Comparison of ENCODE assay signal across 27 mouse cellular contexts in the genomic region with DNA sequence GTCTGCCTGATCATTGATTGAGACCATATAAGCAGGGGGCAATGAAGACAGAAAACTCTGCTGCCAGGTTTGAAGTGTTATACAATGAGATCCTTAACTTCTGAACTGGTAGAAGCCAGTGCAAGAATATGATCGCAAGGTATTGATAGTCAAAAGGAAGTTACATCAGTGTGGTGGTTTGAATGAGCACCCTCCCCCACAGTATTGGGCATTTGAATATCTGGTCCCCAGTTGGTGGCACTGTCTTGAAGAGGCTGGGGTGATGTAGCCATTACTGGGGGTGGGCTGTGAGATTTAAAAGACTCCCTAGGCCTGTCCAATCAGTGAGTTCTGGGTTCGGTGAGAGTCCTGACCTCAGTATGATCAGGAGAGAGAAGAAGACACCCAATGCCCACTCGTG. TPM values are rescaled to one million over a fixed set of nuclear protein-coding genes. Genes with fewer than 3 reads are reported as not detected.
A peak's percentile ranks its signal among the peaks of the same experiment; 100 is the strongest.
DNase-seq lines count a peak whose midpoint lies in the region; ATAC-seq and TF ChIP-seq lines count a peak whose summit lies in the region.
"Had no signal": no experiment of that assay in that cellular context is flagged by ENCODE, and none has a peak within 500 bp of the region (broad histone marks: within the 10 kb centered on the region; RNA-seq: fewer than 3 reads in every experiment).

No protein-coding gene starts in this region.

- H3K9me3 ChIP-seq in liver, postnatal 0 days (ENCODE audit: low read length) = no peaks in the 10 kb centered on the region
- H3K9me3 ChIP-seq: embryonic facial prominence, embryonic 13.5 days; forebrain, embryonic 12.5 days; heart, embryonic 12.5 days; hindbrain, embryonic 10.5 days; limb, embryonic 13.5 days; midbrain, embryonic 13.5 days; neural tube, embryonic 12.5 days had no signal

- peak overlapping the region; percentile 21; the same call in 1 of the 2 replicates for H3K4me3 ChIP-seq in liver, adult 2 months (ENCODE audit: insufficient read depth, low read depth, low read length)
- no peak overlapping the region for H3K4me3 ChIP-seq in brown adipose tissue, adult 24 weeks (ENCODE audit: insufficient read depth, low read depth, low read length)
- no peak overlapping the region for H3K4me3 ChIP-seq in liver, postnatal 0 days (ENCODE audit: low read depth, low read length)
- H3K4me3 ChIP-seq: embryonic facial prominence, embryonic 13.5 days; erythroblast, embryonic 14.5 days; forebrain, embryonic 12.5 days; heart, embryonic 12.5 days; hindbrain, embryonic 10.5 days; limb, embryonic 13.5 days; midbrain, embryonic 13.5 days; neural tube, embryonic 12.5 days had no signal

- peak overlapping the region; percentile 51 for H3K9ac ChIP-seq in liver, adult 2 months (ENCODE audit: low read depth, low read length)
- 0 out of 2 replicates have a peak overlapping the region, but pooled peaks have one; percentile 18 for H3K9ac ChIP-seq in liver, postnatal 0 days (replicated peaks)
- H3K9ac ChIP-seq: embryonic facial prominence, embryonic 13.5 days; forebrain, embryonic 12.5 days; heart, embryonic 12.5 days; limb, embryonic 13.5 days; lung, embryonic 14.5 days; midbrain, embryonic 13.5 days; neural tube, embryonic 12.5 days had no signal

- H3K36me3 ChIP-seq in liver, adult 2 months (ENCODE audit: control insufficient read depth, insufficient read depth, low read length) = peaks cover 76% of the 10 kb centered on the region
- peaks cover 22% of the 10 kb centered on the region for H3K36me3 ChIP-seq in liver, postnatal 0 days (replicated peaks; ENCODE audit: insufficient read depth, low read length)

- peak overlapping the region; percentile 44; the same call in 1 of the 2 replicates for H3K27ac ChIP-seq in liver, adult 2 months (replicated peaks; ENCODE audit: insufficient read depth, low read depth, low read length)
- H3K27ac ChIP-seq in brown adipose tissue, adult 24 weeks (replicated peaks; ENCODE audit: low read depth, low read length) = peak overlapping the region; percentile 63
- no peak overlapping the region for H3K27ac ChIP-seq in liver, postnatal 0 days (ENCODE audit: low read depth)
- H3K27ac ChIP-seq: forebrain, embryonic 12.5 days; hindbrain, embryonic 10.5 days; hindbrain, postnatal 0 days; limb, embryonic 13.5 days; midbrain, embryonic 13.5 days; neural tube, embryonic 12.5 days had no signal

- TF ChIP-seq CTCF in liver, adult 2 months (IDR thresholded peaks at IDR 0.05; ENCODE audit: low read depth, low read length) = no peak
- TF ChIP-seq CTCF in liver, postnatal 0 days (IDR thresholded peaks at IDR 0.05; ENCODE audit: low read depth) = no peak

- peaks cover 55% of the 10 kb centered on the region for H3K79me2 ChIP-seq in liver, adult 2 months (ENCODE audit: control insufficient read depth, insufficient read depth, low read length)

- DNase-seq in liver, adult 2 months (ENCODE audit: extremely low read depth, low read depth, low spot score) = peak; percentile 27
- no peak for DNase-seq in liver
- DNase-seq in 416B (ENCODE audit: low read depth) = peak; percentile 15
- no peak for DNase-seq in liver, postnatal 0 days
- DNase-seq in frontal cortex, postnatal 10 days (ENCODE audit: low spot score in 2 of 2) = no peak
- DNase-seq in ovary, postnatal 14 days (ENCODE audit: low spot score) = no peak
- DNase-seq: adrenal gland, adult 8-10 months; cerebellum, adult 2 months; cerebellum, postnatal 25 days; embryo, embryonic 11 days; gastrocnemius, postnatal 14 days; heart, adult 11 months; heart, postnatal 10 days; kidney, adult 18-20 months; kidney, postnatal 4 days; retina, postnatal 1 day had no signal

- no peaks in the 10 kb centered on the region for H3K27me3 ChIP-seq in liver, adult 2 months (ENCODE audit: control insufficient read depth, insufficient read depth, low read length)
- no peaks in the 10 kb centered on the region for H3K27me3 ChIP-seq in liver, postnatal 0 days (ENCODE audit: insufficient read depth, low read length)
- H3K27me3 ChIP-seq: embryonic facial prominence, embryonic 13.5 days; forebrain, embryonic 12.5 days; heart, embryonic 12.5 days; limb, embryonic 13.5 days; midbrain, embryonic 13.5 days; neural tube, embryonic 12.5 days had no signal

- 75% methylated on average over 3 of the region's 3 CpGs for WGBS in liver, adult 2 months
- WGBS in liver, postnatal 0 days (ENCODE audit: insufficient replicate concordance) = 73% methylated on average over 3 of the region's 3 CpGs

- no peak for TF ChIP-seq EP300 in liver, postnatal 0 days (IDR thresholded peaks at IDR 0.05; ENCODE audit: low read depth)

- H3K4me2 ChIP-seq in liver, postnatal 0 days (ENCODE audit: low read depth, low read length) = peak overlapping the region; percentile 98
- H3K4me2 ChIP-seq: forebrain, embryonic 12.5 days; limb, embryonic 13.5 days; lung, embryonic 14.5 days; midbrain, embryonic 13.5 days; neural tube, embryonic 12.5 days had no signal

- peaks cover 30% of the 10 kb centered on the region for H3K4me1 ChIP-seq in liver, adult 2 months (ENCODE audit: control insufficient read depth, insufficient read depth, low read length)
- peaks cover 6% of the 10 kb centered on the region for H3K4me1 ChIP-seq in brown adipose tissue, adult 24 weeks (ENCODE audit: control insufficient read depth, insufficient read depth, insufficient read length, low read length)
- H3K4me1 ChIP-seq in liver, postnatal 0 days (ENCODE audit: insufficient read depth) = peaks cover 52% of the 10 kb centered on the region

- no peak for ATAC-seq in liver, postnatal 0 days
- ATAC-seq: hindbrain, postnatal 0 days; midbrain, embryonic 13.5 days had no signal

- TF ChIP-seq POLR2A in liver, adult 2 months (IDR thresholded peaks at IDR 0.05; ENCODE audit: extremely low read depth, insufficient read depth, low read length) = no peak

RNA-seq across cellular contexts. Expression of gene Lpin1, which starts 27.5 kb away (rescaled TPM):
- 85.8 and 118 TPM in 2 replicates for total RNA-seq in liver, adult 2 months (2014; rRNA removed)
- polyA plus RNA-seq in liver, adult 2 months (2012; rRNA removed) = 11.9 and 19.8 TPM in 2 replicates
- 258 and 314 TPM in 2 replicates for polyA plus RNA-seq in brown adipose tissue, adult 24 weeks (2012; ENCODE audit: insufficient read depth, insufficient read length, missing spikeins)
- polyA plus RNA-seq in liver, postnatal 0 days (2015; fragmentation: Nextera tagmentation; extraction: Ambion mirVana) = 4.6 and 14.3 TPM in 2 replicates

Comparison
In these comparisons a context has a peak if more than half of its experiments do, and no peak if none do; other contexts are left out.
1. DNase-seq: peak in liver, adult 2 months (single experiment) and 416B (single experiment); none in liver (single experiment), liver, postnatal 0 days (single experiment), frontal cortex, postnatal 10 days (0 of 2) and ovary, postnatal 14 days (single experiment).
2. RNA of gene Lpin1, which starts 27.5 kb away (polyA plus RNA-seq): 258 to 314 TPM in brown adipose tissue, adult 24 weeks; 11.9 to 19.8 TPM in liver, adult 2 months and 4.6 to 14.3 TPM in liver, postnatal 0 days; every median in the first group is over 10 times any median in the second.